Mouse (Mus musculus): ENCODE results near the gene Ncln. TPM values are rescaled to one million over a fixed set of nuclear protein-coding genes. Genes with fewer than 3 reads are reported as not detected.

The Ncln gene
- total and polyA plus RNA-seq, 2 experiments from 2014 or later, result 66.5 to 124 TPM

DNA sequence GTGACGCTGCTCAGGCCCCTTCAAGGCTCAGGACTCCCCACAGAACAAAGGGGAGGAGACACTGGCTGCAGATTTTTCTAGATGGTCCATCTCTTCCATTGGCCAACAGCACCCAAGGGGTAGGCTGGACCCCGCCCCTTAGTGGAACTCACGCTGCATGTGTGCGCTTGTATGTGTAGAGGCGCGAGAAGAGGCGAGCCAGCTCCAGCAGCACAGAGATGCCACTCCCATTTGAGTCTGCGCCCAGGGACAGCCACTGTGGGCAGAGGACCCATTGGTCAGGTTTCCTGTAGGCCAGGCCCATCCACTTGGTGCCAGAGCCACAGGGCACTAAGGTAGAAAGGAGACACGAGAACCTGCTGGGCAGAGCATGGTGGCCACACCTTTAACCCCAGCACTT is 5.2 kb downstream of the Ncln start:
- Histone ChIP-seq H3K27ac (no peak overlapping the region), H3K9me3 (ENCODE audit: low read length) (no peaks in the 10 kb centered on the region), H3K4me3 (ENCODE audit: low read length) (no peak overlapping the region), H3K9ac (replicated peaks; ENCODE audit: low read length) (no peak overlapping the region), H3K36me3 (ENCODE audit: insufficient read depth, low read length) (peaks cover 58% of the 10 kb centered on the region), H3K27me3 (ENCODE audit: insufficient read depth, low read length) (no peaks in the 10 kb centered on the region), H3K4me1 (ENCODE audit: insufficient read depth, low read length) (peaks cover 10% of the 10 kb centered on the region), H3K4me2 (ENCODE audit: low read depth, low read length) (no peak overlapping the region)
- DNase-seq (ENCODE audit: low spot score), result no peak
- TF ChIP-seq CTCF (IDR thresholded peaks at IDR 0.05; ENCODE audit: low read depth), result no peak
- no peak for ATAC-seq
- 97% methylated on average over 9 of the region's 9 CpGs for WGBS

GRCm38 (mm10) chr10:81489941-81490340 is 6.3 kb downstream of the Ncln start:
- WGBS, result 80% methylated on average over 14 of the region's 14 CpGs
- peaks cover 58% of the 10 kb centered on the region for H3K36me3 ChIP-seq (ENCODE audit: insufficient read depth, low read length)
- no peak overlapping the region for H3K27ac ChIP-seq
- DNase-seq (ENCODE audit: low spot score), result no peak
- no peak for ATAC-seq
- H3K4me2 ChIP-seq (ENCODE audit: low read depth, low read length), result no peak overlapping the region
- H3K9me3 ChIP-seq (ENCODE audit: low read length), result no peaks in the 10 kb centered on the region
- no peaks in the 10 kb centered on the region for H3K27me3 ChIP-seq (ENCODE audit: insufficient read depth, low read length)
- no peak for TF ChIP-seq CTCF (IDR thresholded peaks at IDR 0.05; ENCODE audit: low read depth)
- H3K4me1 ChIP-seq (ENCODE audit: insufficient read depth, low read length), result peaks cover 5% of the 10 kb centered on the region
- no peak overlapping the region for H3K9ac ChIP-seq (replicated peaks; ENCODE audit: low read length)
- no peak overlapping the region for H3K4me3 ChIP-seq (ENCODE audit: low read length)

DNA sequence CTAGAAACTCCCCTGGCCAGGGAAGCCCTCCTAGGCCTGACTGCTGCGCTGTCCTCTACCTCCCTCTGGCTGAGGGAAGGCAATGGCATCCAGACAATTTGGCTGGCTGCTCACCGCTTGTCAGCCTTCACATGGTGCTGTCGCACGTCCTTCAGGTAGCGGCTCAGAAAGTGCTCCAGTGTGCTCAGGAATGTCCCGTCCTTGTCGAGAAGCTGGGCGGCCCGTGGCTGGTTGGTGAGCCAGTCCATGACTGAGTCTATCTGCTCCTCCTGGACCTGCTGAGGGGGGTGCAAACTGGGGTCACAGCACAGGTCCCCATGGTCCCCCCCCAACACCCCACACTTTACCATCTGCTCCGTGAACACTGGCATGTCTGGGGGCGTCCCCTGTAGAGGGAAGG is 8.1 kb downstream of the Ncln start:
- ATAC-seq, result no peak
- H3K4me2 ChIP-seq (ENCODE audit: low read depth, low read length), result no peak overlapping the region
- H3K4me3 ChIP-seq (ENCODE audit: low read length), result no peak overlapping the region
- H3K9me3 ChIP-seq (ENCODE audit: low read length), result no peaks in the 10 kb centered on the region
- peaks cover 58% of the 10 kb centered on the region for H3K36me3 ChIP-seq (ENCODE audit: insufficient read depth, low read length)
- no peak overlapping the region for H3K27ac ChIP-seq
- no peaks in the 10 kb centered on the region for H3K27me3 ChIP-seq (ENCODE audit: insufficient read depth, low read length)
- TF ChIP-seq CTCF (IDR thresholded peaks at IDR 0.05; ENCODE audit: low read depth), result 0 out of 2 replicates have a peak, but pooled peaks have one; percentile 2
- H3K9ac ChIP-seq (replicated peaks; ENCODE audit: low read length), result no peak overlapping the region
- no peak for DNase-seq (ENCODE audit: low spot score)
- WGBS, result 85% methylated on average over 11 of the region's 11 CpGs
- no peaks in the 10 kb centered on the region for H3K4me1 ChIP-seq (ENCODE audit: insufficient read depth, low read length)

DNA sequence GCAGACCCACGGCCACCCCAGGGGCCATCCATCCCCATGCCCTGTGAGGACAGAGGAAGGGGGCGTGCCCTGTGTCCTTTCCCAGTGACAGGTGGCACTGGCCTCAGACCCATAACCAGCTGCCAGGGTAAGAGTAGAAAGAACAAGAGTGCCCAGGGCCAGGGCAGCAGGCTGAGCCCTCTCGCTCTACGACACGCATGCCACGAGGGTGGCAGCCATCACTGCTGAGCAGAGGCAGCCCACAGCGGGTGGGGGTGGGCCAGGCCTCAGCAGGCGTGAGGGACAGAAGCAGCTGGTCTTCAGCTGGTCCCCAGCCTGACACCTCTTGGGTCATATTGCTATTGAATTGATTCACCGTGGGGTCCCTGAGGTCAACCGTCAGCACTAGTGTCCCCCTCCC is 9.7 kb downstream of the Ncln start:
- ATAC-seq (no peak), DNase-seq (ENCODE audit: low spot score) (no peak)
- peaks cover 45% of the 10 kb centered on the region for H3K36me3 ChIP-seq (ENCODE audit: insufficient read depth, low read length)
- no peak overlapping the region for H3K4me2 ChIP-seq (ENCODE audit: low read depth, low read length)
- H3K9ac ChIP-seq (replicated peaks; ENCODE audit: low read length), result no peak overlapping the region
- no peaks in the 10 kb centered on the region for H3K4me1 ChIP-seq (ENCODE audit: insufficient read depth, low read length)
- no peak for TF ChIP-seq CTCF (IDR thresholded peaks at IDR 0.05; ENCODE audit: low read depth)
- no peaks in the 10 kb centered on the region for H3K27me3 ChIP-seq (ENCODE audit: insufficient read depth, low read length)
- no peak overlapping the region for H3K4me3 ChIP-seq (ENCODE audit: low read length)
- WGBS, result 73% methylated on average over 10 of the region's 10 CpGs
- H3K27ac ChIP-seq, result no peak overlapping the region
- H3K9me3 ChIP-seq (ENCODE audit: low read length), result no peaks in the 10 kb centered on the region

DNA sequence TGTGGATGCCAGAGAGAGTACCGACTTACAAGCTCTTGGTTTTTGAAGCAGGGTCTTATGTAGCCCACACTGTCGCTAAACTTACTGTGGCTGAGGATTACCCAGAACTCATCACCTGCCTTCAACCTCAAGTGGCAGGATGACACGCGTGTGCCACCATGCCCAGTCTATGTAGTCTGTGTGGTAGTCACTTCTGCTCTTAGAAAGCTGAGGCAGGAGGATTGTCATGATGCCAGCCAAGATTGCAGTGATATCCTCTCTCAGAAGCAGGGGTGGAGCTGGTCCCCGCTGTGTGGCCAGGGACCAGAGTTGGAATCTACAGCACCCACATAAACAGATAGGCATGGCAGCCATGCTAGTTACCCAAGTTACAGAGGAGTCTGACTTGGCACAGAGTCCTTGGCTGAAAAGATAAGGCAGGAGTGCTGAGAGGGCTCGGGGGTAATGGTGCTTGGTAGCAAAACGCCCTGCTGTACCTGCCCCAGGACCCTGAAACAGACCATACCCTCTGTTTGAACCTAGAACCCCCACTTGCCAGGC is 10.6 kb downstream of the Ncln start:
- Histone ChIP-seq H3K4me3 (ENCODE audit: low read length) (no peak overlapping the region), H3K4me2 (ENCODE audit: low read depth, low read length) (no peak overlapping the region), H3K27ac (no peak overlapping the region), H3K9ac (replicated peaks; ENCODE audit: low read length) (no peak overlapping the region), H3K9me3 (ENCODE audit: low read length) (no peaks in the 10 kb centered on the region), H3K27me3 (ENCODE audit: insufficient read depth, low read length) (no peaks in the 10 kb centered on the region), H3K4me1 (ENCODE audit: insufficient read depth, low read length) (0 out of 2 replicates have a peak, but pooled peaks cover 1% of the 10 kb centered on the region), H3K36me3 (ENCODE audit: insufficient read depth, low read length) (peaks cover 36% of the 10 kb centered on the region)
- WGBS, result 78% methylated on average over 7 of the region's 7 CpGs
- TF ChIP-seq CTCF (IDR thresholded peaks at IDR 0.05; ENCODE audit: low read depth), result no peak
- ATAC-seq, result no peak
- DNase-seq (ENCODE audit: low spot score), result no peak

GRCm38 (mm10) chr10:81485060-81485449 is 11.1 kb downstream of the Ncln start:
- Histone ChIP-seq H3K4me3 (ENCODE audit: low read length) (no peak overlapping the region), H3K9ac (replicated peaks; ENCODE audit: low read length) (no peak overlapping the region), H3K4me2 (ENCODE audit: low read depth, low read length) (no peak overlapping the region), H3K9me3 (ENCODE audit: low read length) (no peaks in the 10 kb centered on the region), H3K27me3 (ENCODE audit: insufficient read depth, low read length) (no peaks in the 10 kb centered on the region), H3K27ac (peak overlapping the region; percentile 66; the same call in 1 of the 2 replicates), H3K4me1 (ENCODE audit: insufficient read depth, low read length) (0 out of 2 replicates have a peak, but pooled peaks cover 5% of the 10 kb centered on the region), H3K36me3 (ENCODE audit: insufficient read depth, low read length) (peaks cover 31% of the 10 kb centered on the region)
- ATAC-seq, result no peak
- no peak for TF ChIP-seq CTCF (IDR thresholded peaks at IDR 0.05; ENCODE audit: low read depth)
- 18% methylated on average over 2 of the region's 2 CpGs for WGBS
- peak; percentile 49 for DNase-seq (ENCODE audit: low spot score)

DNA sequence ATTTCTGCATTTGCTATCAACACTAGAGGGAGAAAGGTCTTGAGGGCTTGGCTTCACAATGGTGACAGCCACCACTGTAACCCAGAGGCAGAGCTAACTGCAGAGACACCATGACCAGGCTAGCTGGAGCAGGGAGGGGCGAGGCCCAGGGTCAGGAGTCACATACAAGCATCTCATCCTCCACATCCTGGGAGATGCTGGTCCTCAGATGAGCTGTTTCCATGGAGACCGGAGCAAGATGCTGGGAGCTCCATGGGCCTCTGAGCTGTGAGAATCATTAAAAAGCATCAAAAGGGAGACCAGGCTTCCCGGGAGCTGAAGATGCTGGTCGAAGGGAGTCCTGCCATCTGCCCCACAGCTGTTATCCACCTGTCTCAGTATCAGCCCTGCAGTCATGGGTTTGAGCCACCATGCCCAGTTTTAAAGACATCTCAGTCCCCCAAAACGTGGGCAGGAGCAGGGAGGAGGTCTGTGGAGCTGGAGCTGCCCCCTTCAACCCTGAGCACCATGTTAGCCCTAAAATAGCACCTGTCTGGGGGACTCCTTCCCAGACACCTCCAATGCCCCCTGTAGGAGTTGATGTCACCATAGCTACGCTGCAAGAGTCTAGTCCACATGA is 11.6 kb downstream of the Ncln start:
- Histone ChIP-seq H3K4me1 (ENCODE audit: insufficient read depth, low read length) (0 out of 2 replicates have a peak, but pooled peaks cover 5% of the 10 kb centered on the region), H3K27me3 (ENCODE audit: insufficient read depth, low read length) (no peaks in the 10 kb centered on the region), H3K4me3 (ENCODE audit: low read length) (no peak overlapping the region), H3K27ac (peak overlapping the region; percentile 66), H3K36me3 (ENCODE audit: insufficient read depth, low read length) (peaks cover 26% of the 10 kb centered on the region), H3K4me2 (ENCODE audit: low read depth, low read length) (no peak overlapping the region), H3K9me3 (ENCODE audit: low read length) (no peaks in the 10 kb centered on the region), H3K9ac (replicated peaks; ENCODE audit: low read length) (no peak overlapping the region; the same call in 1 of the 2 replicates)
- no peak for TF ChIP-seq CTCF (IDR thresholded peaks at IDR 0.05; ENCODE audit: low read depth)
- DNase-seq (ENCODE audit: low spot score), result peak; percentile 44
- no peak for ATAC-seq
- WGBS, result 41% methylated on average over 6 of the region's 6 CpGs

All from hindbrain, postnatal 0 days (tissue).